In the genomic region with DNA sequence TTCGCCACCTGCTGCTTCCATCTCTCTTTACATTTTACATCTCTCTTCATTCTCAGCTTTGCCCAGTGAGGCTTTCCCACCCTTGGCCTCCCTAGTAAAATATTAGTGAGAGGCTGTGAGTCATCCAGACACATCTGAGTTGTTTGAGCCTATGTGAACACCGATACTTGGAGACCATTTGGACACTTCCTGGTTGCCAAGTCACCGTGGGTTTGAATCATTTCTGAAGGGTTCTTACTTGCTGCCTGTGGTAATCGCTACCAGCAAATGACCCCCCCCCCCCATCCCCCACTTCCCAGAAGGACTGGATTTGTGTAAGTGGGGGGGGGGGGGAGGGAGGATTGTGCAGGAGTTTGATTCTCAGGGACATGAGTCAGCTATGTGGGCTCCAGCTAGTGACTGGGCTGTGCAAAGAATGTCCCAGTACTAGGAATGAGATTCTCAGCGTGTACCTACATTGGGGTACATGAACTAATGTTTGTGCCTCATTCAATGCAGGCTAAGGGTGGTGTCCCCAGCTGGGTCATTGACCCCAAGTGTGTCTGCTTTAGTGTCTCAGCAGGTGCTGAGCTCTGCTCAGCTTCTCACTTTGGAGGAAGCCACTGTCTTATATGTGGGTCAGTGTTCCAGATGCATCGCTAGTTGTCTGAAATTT, we compare ENCODE assay signal across 11 mouse cellular contexts.
DNase-seq lines count a peak whose midpoint lies in the region; ATAC-seq lines count a peak whose summit lies in the region.
"Had no signal": no experiment of that assay in that cellular context is flagged by ENCODE, and none has a peak within 500 bp of the region (broad histone marks: within the 10 kb centered on the region; RNA-seq: fewer than 3 reads in every experiment).

No protein-coding gene starts in this region.

- H3K36me3 ChIP-seq in megakaryocyte, embryonic 14.5 days (replicated peaks; ENCODE audit: low read length) = peaks cover 63% of the 10 kb centered on the region
- H3K36me3 ChIP-seq in neural tube, embryonic 13.5 days = no peaks in the 10 kb centered on the region; the same call in 1 of the 2 replicates

- H3K27me3 ChIP-seq in megakaryocyte, embryonic 14.5 days (replicated peaks) = peaks cover 6% of the 10 kb centered on the region
- no peaks in the 10 kb centered on the region for H3K27me3 ChIP-seq in neural tube, embryonic 13.5 days
- H3K27me3 ChIP-seq: limb, embryonic 15.5 days had no signal

- peak overlapping the region; percentile 24; the same call in 1 of the 2 replicates for H3K4me2 ChIP-seq in neural tube, embryonic 13.5 days
- H3K4me2 ChIP-seq: heart, embryonic 11.5 days; limb, embryonic 15.5 days had no signal

- ATAC-seq in megakaryocyte, adult 5-6 weeks (ENCODE audit: poor library complexity, severe bottlenecking) = no peak
- peak; percentile 68 for ATAC-seq in neural tube, embryonic 13.5 days (ENCODE audit: low read depth)

- WGBS in neural tube, embryonic 13.5 days = 83% methylated on average over 6 of the region's 6 CpGs

- peak overlapping the region; percentile 70 for H3K27ac ChIP-seq in neural tube, embryonic 13.5 days (replicated peaks)
- H3K27ac ChIP-seq: limb, embryonic 15.5 days had no signal

- no peaks in the 10 kb centered on the region for H3K9me3 ChIP-seq in megakaryocyte, embryonic 14.5 days
- H3K9me3 ChIP-seq in neural tube, embryonic 13.5 days = no peaks in the 10 kb centered on the region
- H3K9me3 ChIP-seq: limb, embryonic 15.5 days had no signal

- H3K4me1 ChIP-seq in megakaryocyte, embryonic 14.5 days = peaks cover 53% of the 10 kb centered on the region
- peaks cover 30% of the 10 kb centered on the region for H3K4me1 ChIP-seq in neural tube, embryonic 13.5 days (replicated peaks)
- H3K4me1 ChIP-seq: limb, embryonic 15.5 days had no signal

- H3K9ac ChIP-seq in neural tube, embryonic 13.5 days = peak overlapping the region; percentile 22; the same call in 1 of the 2 replicates
- H3K9ac ChIP-seq: limb, embryonic 15.5 days had no signal

- DNase-seq in adrenal gland, adult 2 months = peak; percentile 48
- no peak for DNase-seq in adrenal gland, adult 18-20 months (ENCODE audit: low spot score in 2 of 2)
- DNase-seq in frontal cortex, postnatal 10 days (ENCODE audit: low spot score in 2 of 2) = peak; percentile 11 to 15
- no peak for DNase-seq in adipocyte (ENCODE audit: low spot score)
- no peak for DNase-seq in embryo, embryonic 10 days (ENCODE audit: low spot score)
- DNase-seq: cerebellum, adult 11 months had no signal

- peak overlapping the region; percentile 62 for H3K4me3 ChIP-seq in megakaryocyte, embryonic 14.5 days (replicated peaks)
- H3K4me3 ChIP-seq in neural tube, embryonic 13.5 days = no peak overlapping the region
- H3K4me3 ChIP-seq: limb, embryonic 15.5 days had no signal

Comparison
In these comparisons a context has a peak if more than half of its experiments do, and no peak if none do; other contexts are left out.
1. DNase-seq: peak in adrenal gland, adult 2 months (single experiment) and frontal cortex, postnatal 10 days (2 of 2); none in adrenal gland, adult 18-20 months (0 of 2), adipocyte (single experiment) and embryo, embryonic 10 days (single experiment).